Mouse (Mus musculus) testis, postnatal 10 days (tissue): ENCODE data around the gene Esp18.

Source experiments
- DNase-seq: peaks from one replicate; pipeline ENCODE4 v3.0.0; 2021; ENCODE audit warnings: low spot score

Gene Esp18

GRCm38 (mm10) chr17:39406059-39406458 lies at the start of gene Esp18:
Gene Esp18, plus strand, starts transcription at chr17:39406359.
- DNase-seq, result no peak

DNA sequence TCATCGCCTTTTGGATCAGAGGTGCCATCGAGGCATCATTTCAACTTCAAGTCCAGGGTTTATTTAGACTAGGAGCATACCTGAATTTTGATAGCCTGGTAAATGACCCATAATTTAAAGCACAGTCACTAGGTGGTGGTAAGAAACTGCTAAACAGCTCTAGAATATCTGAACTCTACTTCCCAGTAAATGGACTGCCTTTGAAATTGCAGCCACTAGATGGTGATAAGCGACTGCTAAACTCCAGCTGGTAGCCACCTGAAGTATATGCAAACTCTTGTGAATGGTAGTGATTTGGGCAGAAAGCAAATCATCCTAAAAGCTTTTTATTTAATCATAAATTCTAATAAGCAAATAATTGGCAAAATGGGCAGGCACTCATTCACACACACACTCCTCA lies 42.8 kb upstream of the Esp18 start:
- DNase-seq, result no peak
